Mouse (Mus musculus): ENCODE data around the gene Spata25. TPM values are rescaled to one million over a fixed set of nuclear protein-coding genes. Genes with fewer than 3 reads are reported as not detected.

Spata25 gene
- polyA plus RNA-seq, 1 experiment: 0.40 TPM

DNA sequence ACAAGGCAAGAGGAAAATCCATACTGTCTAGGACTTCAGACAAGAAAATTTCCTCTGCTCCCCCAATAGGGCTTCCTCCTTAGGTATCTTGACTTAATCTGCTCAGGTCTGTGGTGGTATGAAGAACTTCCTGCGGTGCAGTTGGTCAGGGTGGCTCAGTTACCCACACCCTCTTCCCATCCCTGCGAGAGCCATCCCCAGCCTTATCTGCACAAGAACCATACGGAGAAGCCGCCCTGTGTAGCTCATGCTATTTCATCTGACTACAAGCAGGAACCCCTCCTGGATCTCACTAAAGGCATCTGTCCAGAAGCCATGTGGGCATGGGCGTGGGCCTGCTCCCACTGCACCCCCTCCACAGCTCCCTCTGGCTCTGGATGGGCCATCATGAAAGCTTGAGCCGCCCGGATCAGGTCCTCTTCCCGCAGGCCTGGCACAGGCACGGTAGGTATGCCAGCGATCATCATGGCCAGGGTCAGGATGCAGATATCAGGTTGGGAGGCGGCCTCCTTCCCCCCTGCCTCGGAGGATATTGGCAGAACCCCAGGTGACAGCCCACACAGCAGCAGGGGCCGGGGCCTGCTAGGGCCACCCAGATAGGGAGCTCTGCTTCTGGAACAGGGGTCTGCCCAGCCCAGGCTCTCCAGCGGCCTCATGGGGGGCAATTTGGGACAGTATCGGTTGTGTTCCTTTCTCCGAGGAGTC, 1.0 kb downstream of the Spata25 start:
- no peak for TF ChIP-seq TCF3 (IDR thresholded peaks at IDR 0.05; ENCODE audit: insufficient read length, low read depth)
- TF ChIP-seq SRF (IDR thresholded peaks at IDR 0.05; ENCODE audit: control insufficient read depth, insufficient read length, low read depth): no peak
- TF ChIP-seq MYOD1 (IDR thresholded peaks at IDR 0.05; ENCODE audit: control insufficient read depth in 1 of 3, insufficient read length in 2 of 3, low read depth in 2 of 3): no peak
- no peak for TF ChIP-seq TCF12 (IDR thresholded peaks at IDR 0.05; ENCODE audit: insufficient read depth, poor library complexity, severe bottlenecking)
- TF ChIP-seq MYOG (IDR thresholded peaks at IDR 0.05; ENCODE audit: control insufficient read depth in 1 of 3, insufficient read depth in 1 of 3, insufficient read length in 2 of 3, low read depth in 2 of 3): no peak
- no peak for TF ChIP-seq E2F4 (IDR thresholded peaks at IDR 0.05; ENCODE audit: insufficient read depth)
- no peak for TF ChIP-seq USF1 (IDR thresholded peaks at IDR 0.05; ENCODE audit: low read depth)
- no peak for TF ChIP-seq REST (IDR thresholded peaks at IDR 0.05; ENCODE audit: insufficient read depth, insufficient read length)
- no peak for TF ChIP-seq POLR2A (IDR thresholded peaks at IDR 0.05; ENCODE audit: insufficient read length, low read depth)
- TF ChIP-seq MAX (IDR thresholded peaks at IDR 0.05; ENCODE audit: low read depth): no peak
- no peak for TF ChIP-seq POLR2AphosphoS2 (IDR thresholded peaks at IDR 0.05; ENCODE audit: insufficient read length, low read depth)
- TF ChIP-seq CEBPB (IDR thresholded peaks at IDR 0.05; ENCODE audit: insufficient read depth, poor library complexity, severe bottlenecking): no peak
- Histone ChIP-seq H3K36me3 (ENCODE audit: control insufficient read depth, insufficient read depth) (peaks cover 5% of the 10 kb centered on the region), H3K4me3 (no peak overlapping the region), H3ac (ENCODE audit: control insufficient read depth, insufficient read length) (no peak overlapping the region), H3K79me2 (ENCODE audit: control insufficient read depth, insufficient read depth) (peaks cover 15% of the 10 kb centered on the region), H3K4me2 (ENCODE audit: low read depth) (no peak overlapping the region), H3K27me3 (ENCODE audit: control insufficient read depth, insufficient read depth, insufficient read length) (no peaks in the 10 kb centered on the region)

DNA sequence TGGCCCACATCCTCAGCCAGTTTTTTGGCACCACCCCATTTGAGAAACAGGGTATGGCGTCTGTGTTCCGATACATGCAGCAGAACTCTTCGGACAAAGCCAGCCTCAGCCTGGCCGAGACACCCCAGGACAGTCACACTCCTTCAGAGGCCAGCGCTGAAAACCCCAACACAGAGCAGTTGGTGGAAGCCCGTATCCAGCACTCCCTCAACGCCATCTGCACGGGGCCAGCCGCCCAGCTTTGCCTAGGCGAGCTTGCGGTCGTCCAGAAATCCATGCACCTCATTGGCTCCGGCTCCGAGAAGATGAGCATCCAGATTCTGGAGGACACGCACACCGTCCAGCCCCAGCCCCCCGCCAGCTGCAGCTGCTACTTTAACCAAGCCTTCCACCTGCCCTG, 2.8 kb downstream of the Spata25 start:
- H3K27me3 ChIP-seq (ENCODE audit: control insufficient read depth, insufficient read depth, insufficient read length): no peaks in the 10 kb centered on the region
- no peak overlapping the region for H3ac ChIP-seq (ENCODE audit: control insufficient read depth, insufficient read length)
- H3K4me2 ChIP-seq (ENCODE audit: low read depth): no peak overlapping the region
- H3K4me3 ChIP-seq: no peak overlapping the region
- peaks cover 5% of the 10 kb centered on the region for H3K36me3 ChIP-seq (ENCODE audit: control insufficient read depth, insufficient read depth)
- H3K79me2 ChIP-seq (ENCODE audit: control insufficient read depth, insufficient read depth): peaks cover 15% of the 10 kb centered on the region
- no peak for TF ChIP-seq TCF3 (IDR thresholded peaks at IDR 0.05; ENCODE audit: insufficient read length, low read depth)
- peak; percentile 2 for TF ChIP-seq POLR2AphosphoS2 (IDR thresholded peaks at IDR 0.05; ENCODE audit: insufficient read length, low read depth)

DNA sequence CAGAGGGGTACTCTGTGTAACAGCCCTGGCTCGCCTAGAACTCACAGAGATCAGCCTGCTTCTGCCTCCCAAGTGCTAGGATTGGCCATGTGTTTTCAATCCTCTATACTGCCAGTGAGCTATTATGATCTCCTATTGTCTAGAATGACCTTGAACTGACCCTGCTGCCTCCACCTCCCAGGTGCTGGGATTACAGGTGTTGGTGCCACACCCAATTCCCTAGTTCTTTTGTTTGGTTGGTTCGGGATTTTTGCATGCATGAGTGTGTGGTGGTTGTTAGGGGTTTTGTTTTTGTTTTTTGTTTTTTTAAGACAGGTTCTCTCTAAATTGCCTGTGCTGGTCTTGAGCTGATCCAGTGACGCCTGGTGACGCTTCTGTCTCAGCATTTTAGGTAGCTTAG, 4.4 kb downstream of the Spata25 start:
- Histone ChIP-seq H3K79me2 (ENCODE audit: control insufficient read depth, insufficient read depth) (peaks cover 15% of the 10 kb centered on the region), H3K27me3 (ENCODE audit: control insufficient read depth, insufficient read depth, insufficient read length) (no peaks in the 10 kb centered on the region), H3K4me3 (peak overlapping the region; percentile 74), H3ac (ENCODE audit: control insufficient read depth, insufficient read length) (no peak overlapping the region), H3K4me2 (ENCODE audit: low read depth) (peak overlapping the region; percentile 76), H3K36me3 (ENCODE audit: control insufficient read depth, insufficient read depth) (peaks cover 5% of the 10 kb centered on the region)
- TF ChIP-seq TCF3 (IDR thresholded peaks at IDR 0.05; ENCODE audit: insufficient read length, low read depth) (no peak), CEBPB (IDR thresholded peaks at IDR 0.05; ENCODE audit: insufficient read depth, poor library complexity, severe bottlenecking) (no peak), POLR2AphosphoS2 (IDR thresholded peaks at IDR 0.05; ENCODE audit: insufficient read length, low read depth) (no peak), MYOG (IDR thresholded peaks at IDR 0.05; ENCODE audit: control insufficient read depth in 1 of 3, insufficient read depth in 1 of 3, insufficient read length in 2 of 3, low read depth in 2 of 3) (no peak), POLR2A (IDR thresholded peaks at IDR 0.05; ENCODE audit: insufficient read length, low read depth) (no peak), USF1 (IDR thresholded peaks at IDR 0.05; ENCODE audit: low read depth) (no peak), TCF12 (IDR thresholded peaks at IDR 0.05; ENCODE audit: insufficient read depth, poor library complexity, severe bottlenecking) (no peak), MYOD1 (IDR thresholded peaks at IDR 0.05; ENCODE audit: control insufficient read depth in 1 of 3, insufficient read length in 2 of 3, low read depth in 2 of 3) (no peak), REST (IDR thresholded peaks at IDR 0.05; ENCODE audit: insufficient read depth, insufficient read length) (no peak), E2F4 (IDR thresholded peaks at IDR 0.05; ENCODE audit: insufficient read depth) (no peak), MAX (IDR thresholded peaks at IDR 0.05; ENCODE audit: low read depth) (no peak), SRF (IDR thresholded peaks at IDR 0.05; ENCODE audit: control insufficient read depth, insufficient read length, low read depth) (no peak)

DNA sequence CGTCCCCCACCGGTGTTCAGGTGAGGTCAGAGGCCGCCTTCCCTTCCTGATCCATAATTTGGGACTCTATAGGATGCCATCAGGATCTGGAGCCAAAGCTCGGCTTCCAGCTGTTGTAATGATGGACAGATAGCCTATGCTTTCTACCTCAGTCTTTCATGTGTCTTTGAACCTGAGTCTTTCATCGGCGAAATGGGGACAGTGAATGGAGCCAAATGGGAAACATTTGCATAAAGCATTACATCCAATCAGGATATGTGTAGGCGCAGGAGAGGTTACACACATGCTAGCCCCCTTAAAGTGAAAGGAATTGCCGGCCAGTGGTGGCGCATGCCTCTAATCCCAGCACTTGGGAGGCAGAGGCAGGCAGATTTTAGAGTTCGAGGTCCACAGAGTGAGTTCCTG, 5.2 kb downstream of the Spata25 start:
- TF ChIP-seq CEBPB (IDR thresholded peaks at IDR 0.05; ENCODE audit: insufficient read depth, poor library complexity, severe bottlenecking): no peak
- no peak for TF ChIP-seq E2F4 (IDR thresholded peaks at IDR 0.05; ENCODE audit: insufficient read depth)
- TF ChIP-seq MYOD1 (IDR thresholded peaks at IDR 0.05; ENCODE audit: control insufficient read depth in 1 of 3, insufficient read length in 2 of 3, low read depth in 2 of 3): no peak
- no peak for TF ChIP-seq TCF12 (IDR thresholded peaks at IDR 0.05; ENCODE audit: insufficient read depth, poor library complexity, severe bottlenecking)
- TF ChIP-seq USF1 (IDR thresholded peaks at IDR 0.05; ENCODE audit: low read depth): no peak
- TF ChIP-seq TCF3 (IDR thresholded peaks at IDR 0.05; ENCODE audit: insufficient read length, low read depth): no peak
- peaks cover 5% of the 10 kb centered on the region for H3K36me3 ChIP-seq (ENCODE audit: control insufficient read depth, insufficient read depth)
- H3K79me2 ChIP-seq (ENCODE audit: control insufficient read depth, insufficient read depth): peaks cover 15% of the 10 kb centered on the region
- H3K27me3 ChIP-seq (ENCODE audit: control insufficient read depth, insufficient read depth, insufficient read length): no peaks in the 10 kb centered on the region
- H3K4me3 ChIP-seq: peak overlapping the region; percentile 74
- no peak overlapping the region for H3ac ChIP-seq (ENCODE audit: control insufficient read depth, insufficient read length)
- peak overlapping the region; percentile 76 for H3K4me2 ChIP-seq (ENCODE audit: low read depth)

DNA sequence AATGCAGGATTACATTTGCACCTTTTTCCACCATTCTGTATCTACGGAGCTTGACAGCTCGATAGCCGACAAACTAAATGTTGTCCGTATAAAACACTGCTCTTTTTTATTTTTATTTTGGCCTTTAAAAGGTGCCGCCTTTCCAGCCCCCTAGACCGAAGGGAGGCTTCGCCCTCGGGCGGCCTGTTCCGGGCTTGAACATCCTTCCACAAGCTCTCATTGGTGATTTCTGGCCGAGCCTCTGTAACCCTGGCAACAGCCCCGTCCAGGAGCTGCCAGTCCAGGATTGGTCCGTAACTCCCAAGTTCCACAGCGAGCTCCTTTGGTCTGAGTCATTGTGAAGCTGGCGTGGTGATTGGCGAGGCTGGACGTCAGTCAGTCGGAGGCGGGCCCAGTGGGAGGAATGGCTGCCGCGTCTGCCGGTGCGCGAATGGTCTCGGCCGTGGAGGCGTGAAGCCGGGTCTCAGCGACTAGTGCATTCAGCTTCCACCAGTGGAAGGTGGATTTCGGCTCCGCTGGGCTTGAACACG, 5.6 kb downstream of the Spata25 start, which contains the start of gene Zswim1:
TSS of gene Zswim1 (plus strand) at position 51 of the 530 bp plus-strand sequence.
- peaks cover 5% of the 10 kb centered on the region for H3K36me3 ChIP-seq (ENCODE audit: control insufficient read depth, insufficient read depth)
- H3K27me3 ChIP-seq (ENCODE audit: control insufficient read depth, insufficient read depth, insufficient read length): no peaks in the 10 kb centered on the region
- peak within 1 kb of the TSS; percentile 74 for H3K4me3 ChIP-seq
- H3K4me2 ChIP-seq (ENCODE audit: low read depth): peak within 1 kb of the TSS; percentile 87
- no peak within 1 kb of the TSS for H3ac ChIP-seq (ENCODE audit: control insufficient read depth, insufficient read length)
- H3K79me2 ChIP-seq (ENCODE audit: control insufficient read depth, insufficient read depth): peaks cover 15% of the 10 kb centered on the region
- peak; percentile 75 for TF ChIP-seq SRF (IDR thresholded peaks at IDR 0.05; ENCODE audit: control insufficient read depth, insufficient read length, low read depth)
- peak; percentile 99 for TF ChIP-seq POLR2AphosphoS2 (IDR thresholded peaks at IDR 0.05; ENCODE audit: insufficient read length, low read depth)
- TF ChIP-seq CEBPB (IDR thresholded peaks at IDR 0.05; ENCODE audit: insufficient read depth, poor library complexity, severe bottlenecking): no peak
- TF ChIP-seq POLR2A (IDR thresholded peaks at IDR 0.05; ENCODE audit: insufficient read length, low read depth): peak; percentile 97
- peak; percentile 2 for TF ChIP-seq E2F4 (IDR thresholded peaks at IDR 0.05; ENCODE audit: insufficient read depth)
